Mouse (Mus musculus): ENCODE measurements around the gene Tcirg1. TPM values are rescaled to one million over a fixed set of nuclear protein-coding genes. Genes with fewer than 3 reads are reported as not detected.

The Tcirg1 gene
- polyA plus RNA-seq (2014; fragmentation: Nextera tagmentation; extraction: Ambion mirVana), result 7.7 and 8.9 TPM in 2 replicates

GRCm38 (mm10) chr19:3906795-3907786 lies at the start of gene Tcirg1:
Gene Tcirg1 (minus strand): TSS chr19:3907133.
- DNase-seq (ENCODE audit: low spot score, missing footprints), result peak; percentile 89

GRCm38 (mm10) chr19:3955804-3956203 lies 48.9 kb upstream of the Tcirg1 start:
- H3K27me3 ChIP-seq (ENCODE audit: control insufficient read depth, insufficient read depth, low read length), result no peaks in the 10 kb centered on the region
- no peaks in the 10 kb centered on the region for H3K9me3 ChIP-seq (ENCODE audit: control insufficient read depth, low read length)
- H3K4me2 ChIP-seq, result no peak overlapping the region
- H3K4me3 ChIP-seq (ENCODE audit: low read depth, low read length), result no peak overlapping the region
- no peak overlapping the region for H3K27ac ChIP-seq (ENCODE audit: low read depth, low read length)
- no peak for ATAC-seq (ENCODE audit: low FRiP score)
- H3K36me3 ChIP-seq (ENCODE audit: control insufficient read depth, insufficient read depth, low read length), result no peaks in the 10 kb centered on the region
- no peaks in the 10 kb centered on the region for H3K4me1 ChIP-seq (ENCODE audit: control insufficient read depth, insufficient read depth, low read length)
- DNase-seq (ENCODE audit: low spot score, missing footprints), result no peak
- no peak overlapping the region for H3K9ac ChIP-seq (ENCODE audit: low read length)
- 59% methylated on average over 4 of the region's 4 CpGs for WGBS

More at GRCm38 (mm10) chr19:3906795-3907786, at the start of gene Tcirg1:
- Histone ChIP-seq H3K36me3 (ENCODE audit: control insufficient read depth, insufficient read depth, low read length) (peaks cover 10% of the 10 kb centered on the region; the same call in 1 of the 2 replicates), H3K9me3 (ENCODE audit: control insufficient read depth, low read length) (no peaks in the 10 kb centered on the region), H3K27ac (ENCODE audit: low read depth, low read length) (no peak within 1 kb of the TSS), H3K4me3 (ENCODE audit: low read depth, low read length) (peak within 1 kb of the TSS; percentile 38), H3K4me1 (ENCODE audit: control insufficient read depth, insufficient read depth, low read length) (peaks cover 20% of the 10 kb centered on the region), H3K9ac (ENCODE audit: low read length) (peak within 1 kb of the TSS; percentile 57), H3K27me3 (ENCODE audit: control insufficient read depth, insufficient read depth, low read length) (no peaks in the 10 kb centered on the region; the same call in 1 of the 2 replicates), H3K4me2 (peak within 1 kb of the TSS; percentile 73)
- 6% methylated on average over 36 of the region's 36 CpGs for WGBS
- ATAC-seq (ENCODE audit: low FRiP score), result peak; percentile 61

- DNase-seq (ENCODE audit: low spot score, missing footprints), result peak; percentile 39
- Histone ChIP-seq H3K9ac (ENCODE audit: low read length) (no peak overlapping the region), H3K4me1 (ENCODE audit: control insufficient read depth, insufficient read depth, low read length) (no peaks in the 10 kb centered on the region), H3K4me3 (ENCODE audit: low read depth, low read length) (no peak overlapping the region), H3K9me3 (ENCODE audit: control insufficient read depth, low read length) (no peaks in the 10 kb centered on the region), H3K4me2 (no peak overlapping the region), H3K36me3 (ENCODE audit: control insufficient read depth, insufficient read depth, low read length) (no peaks in the 10 kb centered on the region), H3K27me3 (ENCODE audit: control insufficient read depth, insufficient read depth, low read length) (no peaks in the 10 kb centered on the region), H3K27ac (ENCODE audit: low read depth, low read length) (no peak overlapping the region)
- WGBS, result 82% methylated on average over 3 of the region's 3 CpGs
- no peak for ATAC-seq (ENCODE audit: low FRiP score)
Measured at GRCm38 (mm10) chr19:3955033-3955432, 48.1 kb upstream of the Tcirg1 start.

GRCm38 (mm10) chr19:3952099-3952498 lies 45.2 kb upstream of the Tcirg1 start:
- Histone ChIP-seq H3K4me2 (no peak overlapping the region), H3K9ac (ENCODE audit: low read length) (no peak overlapping the region), H3K27ac (ENCODE audit: low read depth, low read length) (no peak overlapping the region), H3K4me3 (ENCODE audit: low read depth, low read length) (no peak overlapping the region), H3K27me3 (ENCODE audit: control insufficient read depth, insufficient read depth, low read length) (no peaks in the 10 kb centered on the region), H3K4me1 (ENCODE audit: control insufficient read depth, insufficient read depth, low read length) (no peaks in the 10 kb centered on the region), H3K9me3 (ENCODE audit: control insufficient read depth, low read length) (no peaks in the 10 kb centered on the region), H3K36me3 (ENCODE audit: control insufficient read depth, insufficient read depth, low read length) (no peaks in the 10 kb centered on the region)
- 65% methylated on average over 1 of the region's 1 CpGs for WGBS
- ATAC-seq (ENCODE audit: low FRiP score) (no peak), DNase-seq (ENCODE audit: low spot score, missing footprints) (no peak)

DNA sequence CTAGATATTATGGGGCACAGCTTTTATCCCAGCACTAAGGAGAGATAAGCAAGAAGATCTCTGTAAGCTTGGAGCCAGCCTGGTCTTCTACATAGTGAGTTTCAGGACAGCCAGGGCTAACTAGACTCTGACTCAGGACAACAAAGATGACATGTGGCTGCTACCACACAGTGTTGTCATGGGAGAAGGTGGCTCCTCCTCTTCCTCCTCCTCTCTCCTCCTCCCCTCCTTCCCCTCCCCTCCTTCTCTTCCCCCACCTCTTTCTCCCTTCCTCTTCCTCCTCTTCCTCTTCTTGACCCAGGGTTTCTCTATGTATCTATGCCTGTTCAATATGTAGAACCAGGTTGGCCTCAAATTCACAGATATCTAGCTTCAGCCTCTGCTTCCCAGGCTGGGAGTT lies 44.5 kb upstream of the Tcirg1 start:
- no peak overlapping the region for H3K4me3 ChIP-seq (ENCODE audit: low read depth, low read length)
- H3K36me3 ChIP-seq (ENCODE audit: control insufficient read depth, insufficient read depth, low read length), result no peaks in the 10 kb centered on the region
- DNase-seq (ENCODE audit: low spot score, missing footprints) (peak; percentile 19), ATAC-seq (ENCODE audit: low FRiP score) (no peak)
- no peaks in the 10 kb centered on the region for H3K27me3 ChIP-seq (ENCODE audit: control insufficient read depth, insufficient read depth, low read length)
- H3K27ac ChIP-seq (ENCODE audit: low read depth, low read length), result no peak overlapping the region
- no peaks in the 10 kb centered on the region for H3K4me1 ChIP-seq (ENCODE audit: control insufficient read depth, insufficient read depth, low read length)
- no peak overlapping the region for H3K4me2 ChIP-seq
- H3K9me3 ChIP-seq (ENCODE audit: control insufficient read depth, low read length), result no peaks in the 10 kb centered on the region
- no peak overlapping the region for H3K9ac ChIP-seq (ENCODE audit: low read length)

- WGBS, result 78% methylated on average over 3 of the region's 3 CpGs
- Histone ChIP-seq H3K4me3 (ENCODE audit: low read depth, low read length) (no peak overlapping the region), H3K27me3 (ENCODE audit: control insufficient read depth, insufficient read depth, low read length) (no peaks in the 10 kb centered on the region), H3K9ac (ENCODE audit: low read length) (no peak overlapping the region), H3K9me3 (ENCODE audit: control insufficient read depth, low read length) (no peaks in the 10 kb centered on the region), H3K4me2 (no peak overlapping the region), H3K36me3 (ENCODE audit: control insufficient read depth, insufficient read depth, low read length) (no peaks in the 10 kb centered on the region), H3K27ac (ENCODE audit: low read depth, low read length) (no peak overlapping the region), H3K4me1 (ENCODE audit: control insufficient read depth, insufficient read depth, low read length) (no peaks in the 10 kb centered on the region)
- ATAC-seq (ENCODE audit: low FRiP score), result no peak
- no peak for DNase-seq (ENCODE audit: low spot score, missing footprints)
Measured at GRCm38 (mm10) chr19:3950331-3950730, 43.4 kb upstream of the Tcirg1 start.

DNA sequence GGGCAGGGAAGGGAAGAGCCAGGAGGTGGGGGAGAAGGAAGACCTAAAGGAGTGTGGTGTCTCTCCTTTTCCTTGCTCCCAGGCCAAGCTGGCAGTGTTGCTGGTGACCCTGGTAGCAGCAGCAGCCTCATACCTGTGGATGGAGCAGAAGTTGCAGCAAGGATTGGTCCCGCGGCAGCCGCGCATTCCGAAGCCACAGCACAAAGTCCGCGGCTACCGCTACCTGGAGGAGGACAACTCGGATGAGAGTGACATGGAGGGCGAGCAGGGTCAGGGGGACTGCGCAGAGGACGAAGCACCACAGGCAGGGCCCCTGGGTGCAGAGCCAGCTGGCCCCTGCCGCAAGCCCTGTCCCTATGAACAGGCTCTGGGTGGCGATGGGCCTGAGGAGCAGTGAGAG lies 41.6 kb upstream of the Tcirg1 start:
- DNase-seq (ENCODE audit: low spot score, missing footprints) (no peak), ATAC-seq (ENCODE audit: low FRiP score) (no peak)
- no peak overlapping the region for H3K4me2 ChIP-seq
- H3K9ac ChIP-seq (ENCODE audit: low read length), result no peak overlapping the region
- no peak overlapping the region for H3K27ac ChIP-seq (ENCODE audit: low read depth, low read length)
- H3K9me3 ChIP-seq (ENCODE audit: control insufficient read depth, low read length), result no peaks in the 10 kb centered on the region
- no peaks in the 10 kb centered on the region for H3K36me3 ChIP-seq (ENCODE audit: control insufficient read depth, insufficient read depth, low read length)
- H3K27me3 ChIP-seq (ENCODE audit: control insufficient read depth, insufficient read depth, low read length), result no peaks in the 10 kb centered on the region
- H3K4me3 ChIP-seq (ENCODE audit: low read depth, low read length), result no peak overlapping the region
- H3K4me1 ChIP-seq (ENCODE audit: control insufficient read depth, insufficient read depth, low read length), result no peaks in the 10 kb centered on the region
- WGBS, result 67% methylated on average over 14 of the region's 14 CpGs

DNA sequence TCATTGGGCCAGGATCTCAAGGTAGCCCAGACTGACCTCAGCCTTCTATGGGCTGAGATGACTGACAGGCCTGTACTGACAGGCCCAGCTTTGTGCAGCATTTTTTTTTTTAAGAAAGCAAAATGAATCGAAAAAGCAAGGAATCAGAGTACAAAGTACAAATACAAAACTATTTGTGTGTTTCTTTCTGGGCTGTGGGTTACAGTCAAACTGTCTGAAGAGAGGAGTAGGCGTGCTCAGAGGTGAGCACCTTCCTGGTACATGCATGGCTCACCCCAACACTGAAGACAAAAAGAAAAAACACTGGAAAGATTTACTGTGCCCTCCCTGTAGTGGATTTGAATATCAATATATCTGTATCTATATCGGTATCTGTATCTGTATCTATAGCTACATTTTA lies 40.9 kb upstream of the Tcirg1 start:
- H3K9me3 ChIP-seq (ENCODE audit: control insufficient read depth, low read length), result no peaks in the 10 kb centered on the region
- no peak overlapping the region for H3K9ac ChIP-seq (ENCODE audit: low read length)
- WGBS, result 83% methylated on average over 3 of the region's 3 CpGs
- no peak for ATAC-seq (ENCODE audit: low FRiP score)
- H3K27ac ChIP-seq (ENCODE audit: low read depth, low read length), result no peak overlapping the region
- 0 out of 2 replicates have a peak, but pooled peaks cover 2% of the 10 kb centered on the region for H3K4me1 ChIP-seq (ENCODE audit: control insufficient read depth, insufficient read depth, low read length)
- H3K27me3 ChIP-seq (ENCODE audit: control insufficient read depth, insufficient read depth, low read length), result no peaks in the 10 kb centered on the region
- H3K4me2 ChIP-seq, result no peak overlapping the region
- DNase-seq (ENCODE audit: low spot score, missing footprints), result no peak
- H3K4me3 ChIP-seq (ENCODE audit: low read depth, low read length), result no peak overlapping the region
- H3K36me3 ChIP-seq (ENCODE audit: control insufficient read depth, insufficient read depth, low read length), result no peaks in the 10 kb centered on the region

DNA sequence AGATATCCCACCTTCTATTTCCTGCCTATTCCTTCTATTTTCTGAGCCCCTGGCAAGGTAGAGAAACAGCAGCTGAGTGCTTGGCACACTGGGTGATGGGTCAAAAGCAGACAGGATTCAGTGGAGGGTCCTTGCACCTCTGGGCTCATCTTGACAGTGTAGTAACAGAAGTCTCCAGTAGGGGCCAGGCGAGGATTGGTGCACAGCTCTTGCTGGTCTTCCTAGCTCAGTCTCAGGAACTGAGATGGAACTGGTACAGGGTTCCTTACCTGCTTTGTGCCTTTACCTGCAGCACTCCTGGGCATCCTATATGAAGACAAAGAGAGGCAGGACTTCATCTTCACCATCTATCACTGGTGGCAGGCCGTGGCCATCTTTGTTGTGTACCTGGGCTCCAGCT lies 39.8 kb upstream of the Tcirg1 start:
- DNase-seq (ENCODE audit: low spot score, missing footprints) (peak; percentile 93), ATAC-seq (ENCODE audit: low FRiP score) (peak; percentile 57; the same call in 1 of the 2 replicates)
- WGBS, result 13% methylated on average over 2 of the region's 2 CpGs
- Histone ChIP-seq H3K4me2 (no peak overlapping the region), H3K27ac (ENCODE audit: low read depth, low read length) (no peak overlapping the region), H3K9ac (ENCODE audit: low read length) (no peak overlapping the region), H3K27me3 (ENCODE audit: control insufficient read depth, insufficient read depth, low read length) (no peaks in the 10 kb centered on the region), H3K4me3 (ENCODE audit: low read depth, low read length) (no peak overlapping the region), H3K4me1 (ENCODE audit: control insufficient read depth, insufficient read depth, low read length) (0 out of 2 replicates have a peak, but pooled peaks cover 2% of the 10 kb centered on the region), H3K9me3 (ENCODE audit: control insufficient read depth, low read length) (no peaks in the 10 kb centered on the region), H3K36me3 (ENCODE audit: control insufficient read depth, insufficient read depth, low read length) (no peaks in the 10 kb centered on the region)
